Mouse (Mus musculus) thymus, postnatal 14 days (tissue): ENCODE measurements at regions not wholly inside any gene's neighbourhood (a gene's known extent, or its start where the extent isn't known, plus 50 kb on each side); places are given as distances from the start of the nearest gene placed in this dataset.

ENCODE experiments used
- DNase-seq: peaks from one replicate; pipeline ENCODE4 v3.0.0; 2021

DNA sequence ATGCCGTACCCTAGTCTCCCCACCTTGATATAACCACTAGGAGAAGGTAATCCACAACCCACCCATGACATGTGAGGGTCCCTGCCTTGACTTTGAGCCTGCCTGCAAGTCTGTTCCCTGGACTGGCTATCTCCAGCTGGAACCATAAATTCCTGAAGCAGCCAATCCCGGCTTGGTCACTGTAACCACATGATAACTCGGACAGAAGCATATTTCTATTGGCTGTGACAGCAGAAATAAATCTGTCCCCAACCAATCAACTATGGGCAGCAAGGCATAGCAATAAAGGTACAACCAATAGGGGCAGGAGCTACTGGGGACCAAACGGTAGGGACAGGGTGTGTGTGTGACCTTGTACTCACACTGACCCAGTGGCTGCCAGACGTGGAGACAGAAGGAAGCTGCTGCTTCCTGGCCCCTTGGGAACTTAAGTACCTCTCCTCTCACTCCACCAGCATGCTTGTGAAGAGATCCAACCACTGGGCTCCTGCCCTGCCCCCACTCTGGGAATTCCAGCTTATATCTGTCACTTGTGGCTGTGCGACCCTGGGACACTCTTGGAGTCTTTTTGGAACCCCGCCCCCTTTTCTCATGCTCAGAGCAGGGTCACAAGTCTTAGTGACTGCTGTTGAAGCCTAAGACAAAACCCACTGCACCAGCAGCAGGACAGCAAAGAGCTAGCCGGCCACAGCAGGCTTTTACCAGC is 51.8 kb upstream of the Ttc34 start:
- no peak for DNase-seq

DNA sequence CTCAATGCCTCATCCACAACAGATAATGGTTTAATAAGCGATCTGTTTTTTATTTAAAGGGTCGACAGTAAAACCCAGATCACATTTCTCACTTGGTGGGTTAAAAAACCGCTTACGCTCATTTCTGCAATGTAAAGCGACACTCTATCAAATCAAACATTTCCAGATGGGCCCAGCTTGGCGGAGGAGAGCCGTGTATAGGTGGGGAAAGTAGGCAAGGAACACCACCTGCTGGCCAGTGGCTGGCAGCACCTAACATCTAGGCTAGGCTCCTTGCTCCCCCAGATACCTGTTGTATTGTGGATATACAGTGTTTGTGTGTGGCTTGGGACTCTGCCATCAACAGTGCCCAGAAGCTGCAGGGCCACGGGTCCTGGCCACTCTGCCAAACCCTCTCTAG is 50.1 kb upstream of the Ttc34 start:
- DNase-seq: no peak
